Mouse (Mus musculus): ENCODE measurements at regions not wholly inside any gene's neighbourhood (a gene's known extent, or its start where the extent isn't known, plus 50 kb on each side); places are given as distances from the start of the nearest gene placed in this dataset.

GRCm38 (mm10) chr12:107823768-107824394 is 179.5 kb downstream of the Bcl11b start:
- H3K36me3 ChIP-seq (ENCODE audit: control insufficient read depth, insufficient read depth), result no peaks in the 10 kb centered on the region
- no peaks in the 10 kb centered on the region for H3K79me2 ChIP-seq (ENCODE audit: control insufficient read depth, insufficient read depth)
- TF ChIP-seq POLR2A (IDR thresholded peaks at IDR 0.05; ENCODE audit: insufficient read length, low read depth) (no peak), REST (IDR thresholded peaks at IDR 0.05; ENCODE audit: insufficient read depth, insufficient read length) (no peak)
- H3ac ChIP-seq (ENCODE audit: control insufficient read depth, insufficient read length), result no peak overlapping the region
- H3K4me2 ChIP-seq (ENCODE audit: low read depth), result no peak overlapping the region
- no peak overlapping the region for H3K4me3 ChIP-seq
- H3K27me3 ChIP-seq (ENCODE audit: control insufficient read depth, insufficient read depth, insufficient read length), result no peaks in the 10 kb centered on the region

GRCm38 (mm10) chr12:107825921-107826320 is 177.5 kb downstream of the Bcl11b start:
- TF ChIP-seq SRF (IDR thresholded peaks at IDR 0.05; ENCODE audit: control insufficient read depth, insufficient read length, low read depth) (no peak), CEBPB (IDR thresholded peaks at IDR 0.05; ENCODE audit: insufficient read depth, poor library complexity, severe bottlenecking) (no peak)
- Histone ChIP-seq H3K4me2 (ENCODE audit: low read depth) (no peak overlapping the region), H3K4me3 (no peak overlapping the region), H3K27me3 (ENCODE audit: control insufficient read depth, insufficient read depth, insufficient read length) (no peaks in the 10 kb centered on the region), H3ac (ENCODE audit: control insufficient read depth, insufficient read length) (no peak overlapping the region), H3K79me2 (ENCODE audit: control insufficient read depth, insufficient read depth) (no peaks in the 10 kb centered on the region), H3K36me3 (ENCODE audit: control insufficient read depth, insufficient read depth) (no peaks in the 10 kb centered on the region)

- Histone ChIP-seq H3K4me2 (ENCODE audit: low read depth) (no peak overlapping the region), H3K27me3 (ENCODE audit: control insufficient read depth, insufficient read depth, insufficient read length) (no peaks in the 10 kb centered on the region), H3K79me2 (ENCODE audit: control insufficient read depth, insufficient read depth) (no peaks in the 10 kb centered on the region), H3K36me3 (ENCODE audit: control insufficient read depth, insufficient read depth) (no peaks in the 10 kb centered on the region), H3ac (ENCODE audit: control insufficient read depth, insufficient read length) (no peak overlapping the region), H3K4me3 (no peak overlapping the region)
- TF ChIP-seq MAX (IDR thresholded peaks at IDR 0.05; ENCODE audit: low read depth), result no peak
- TF ChIP-seq USF1 (IDR thresholded peaks at IDR 0.05; ENCODE audit: low read depth), result no peak
- no peak for TF ChIP-seq TCF12 (IDR thresholded peaks at IDR 0.05; ENCODE audit: insufficient read depth, poor library complexity, severe bottlenecking)
- TF ChIP-seq MYOG (IDR thresholded peaks at IDR 0.05; ENCODE audit: control insufficient read depth in 1 of 3, insufficient read depth in 1 of 3, insufficient read length in 2 of 3, low read depth in 2 of 3), result no peak
- no peak for TF ChIP-seq POLR2A (IDR thresholded peaks at IDR 0.05; ENCODE audit: insufficient read length, low read depth)
- no peak for TF ChIP-seq TCF3 (IDR thresholded peaks at IDR 0.05; ENCODE audit: insufficient read length, low read depth)
- TF ChIP-seq E2F4 (IDR thresholded peaks at IDR 0.05; ENCODE audit: insufficient read depth), result no peak
- TF ChIP-seq REST (IDR thresholded peaks at IDR 0.05; ENCODE audit: insufficient read depth, insufficient read length), result no peak
- no peak for TF ChIP-seq CEBPB (IDR thresholded peaks at IDR 0.05; ENCODE audit: insufficient read depth, poor library complexity, severe bottlenecking)
- no peak for TF ChIP-seq SRF (IDR thresholded peaks at IDR 0.05; ENCODE audit: control insufficient read depth, insufficient read length, low read depth)
- no peak for TF ChIP-seq MYOD1 (IDR thresholded peaks at IDR 0.05; ENCODE audit: control insufficient read depth in 1 of 3, insufficient read length in 2 of 3, low read depth in 2 of 3)
- no peak for TF ChIP-seq POLR2AphosphoS2 (IDR thresholded peaks at IDR 0.05; ENCODE audit: insufficient read length, low read depth)
Measured at GRCm38 (mm10) chr12:107831400-107832128, 171.8 kb downstream of the Bcl11b start.

- Histone ChIP-seq H3K36me3 (ENCODE audit: control insufficient read depth, insufficient read depth) (no peaks in the 10 kb centered on the region), H3K4me2 (ENCODE audit: low read depth) (no peak overlapping the region), H3K4me3 (no peak overlapping the region), H3ac (ENCODE audit: control insufficient read depth, insufficient read length) (no peak overlapping the region), H3K79me2 (ENCODE audit: control insufficient read depth, insufficient read depth) (no peaks in the 10 kb centered on the region), H3K27me3 (ENCODE audit: control insufficient read depth, insufficient read depth, insufficient read length) (no peaks in the 10 kb centered on the region)
- TF ChIP-seq USF1 (IDR thresholded peaks at IDR 0.05; ENCODE audit: low read depth), result no peak
- TF ChIP-seq POLR2A (IDR thresholded peaks at IDR 0.05; ENCODE audit: insufficient read length, low read depth), result no peak
- TF ChIP-seq MAX (IDR thresholded peaks at IDR 0.05; ENCODE audit: low read depth), result no peak
- no peak for TF ChIP-seq E2F4 (IDR thresholded peaks at IDR 0.05; ENCODE audit: insufficient read depth)
- TF ChIP-seq SRF (IDR thresholded peaks at IDR 0.05; ENCODE audit: control insufficient read depth, insufficient read length, low read depth), result no peak
- no peak for TF ChIP-seq TCF12 (IDR thresholded peaks at IDR 0.05; ENCODE audit: insufficient read depth, poor library complexity, severe bottlenecking)
- no peak for TF ChIP-seq MYOD1 (IDR thresholded peaks at IDR 0.05; ENCODE audit: control insufficient read depth in 1 of 3, insufficient read length in 2 of 3, low read depth in 2 of 3)
- TF ChIP-seq CEBPB (IDR thresholded peaks at IDR 0.05; ENCODE audit: insufficient read depth, poor library complexity, severe bottlenecking), result no peak
- TF ChIP-seq TCF3 (IDR thresholded peaks at IDR 0.05; ENCODE audit: insufficient read length, low read depth), result no peak
- no peak for TF ChIP-seq REST (IDR thresholded peaks at IDR 0.05; ENCODE audit: insufficient read depth, insufficient read length)
- TF ChIP-seq POLR2AphosphoS2 (IDR thresholded peaks at IDR 0.05; ENCODE audit: insufficient read length, low read depth), result no peak
- no peak for TF ChIP-seq MYOG (IDR thresholded peaks at IDR 0.05; ENCODE audit: control insufficient read depth in 1 of 3, insufficient read depth in 1 of 3, insufficient read length in 2 of 3, low read depth in 2 of 3)
Measured at GRCm38 (mm10) chr12:107833001-107833400, 170.4 kb downstream of the Bcl11b start.

- Histone ChIP-seq H3K27me3 (ENCODE audit: control insufficient read depth, insufficient read depth, insufficient read length) (no peaks in the 10 kb centered on the region), H3K36me3 (ENCODE audit: control insufficient read depth, insufficient read depth) (no peaks in the 10 kb centered on the region), H3ac (ENCODE audit: control insufficient read depth, insufficient read length) (no peak overlapping the region), H3K79me2 (ENCODE audit: control insufficient read depth, insufficient read depth) (no peaks in the 10 kb centered on the region), H3K4me3 (no peak overlapping the region), H3K4me2 (ENCODE audit: low read depth) (no peak overlapping the region)
- TF ChIP-seq MYOD1 (IDR thresholded peaks at IDR 0.05; ENCODE audit: control insufficient read depth in 1 of 3, insufficient read length in 2 of 3, low read depth in 2 of 3), result no peak
- TF ChIP-seq CEBPB (IDR thresholded peaks at IDR 0.05; ENCODE audit: insufficient read depth, poor library complexity, severe bottlenecking), result no peak
- no peak for TF ChIP-seq E2F4 (IDR thresholded peaks at IDR 0.05; ENCODE audit: insufficient read depth)
- no peak for TF ChIP-seq USF1 (IDR thresholded peaks at IDR 0.05; ENCODE audit: low read depth)
Measured at GRCm38 (mm10) chr12:107834512-107834911, 168.9 kb downstream of the Bcl11b start.
